ENCODE assay signal across 8 mouse cellular contexts in genomic region chr17:64330885-64331284, GRCm38 (mm10). TPM values are rescaled to one million over a fixed set of nuclear protein-coding genes. Genes with fewer than 3 reads are reported as not detected.
DNase-seq lines count a peak whose midpoint lies in the region; ATAC-seq and TF ChIP-seq lines count a peak whose summit lies in the region.

No protein-coding gene starts in this region.

- H3K79me2 ChIP-seq in macrophage (ENCODE audit: inconsistent target), result peaks cover 53% of the 10 kb centered on the region

- peak overlapping the region; percentile 87 for H3K27ac ChIP-seq in heart, embryonic 16.5 days (ENCODE audit: low read length)
- peak overlapping the region; percentile 98 for H3K27ac ChIP-seq in forebrain, postnatal 0 days (ENCODE audit: low read depth, low read length)
- H3K27ac ChIP-seq in macrophage, result no peak overlapping the region

- H3K4me2 ChIP-seq in heart, embryonic 16.5 days (ENCODE audit: low read depth, low read length), result peak overlapping the region; percentile 68
- peak overlapping the region; percentile 57 for H3K4me2 ChIP-seq in forebrain, postnatal 0 days (ENCODE audit: low read depth)

- ATAC-seq in heart, embryonic 16.5 days (replicated peaks; ENCODE audit: extremely low read depth, insufficient read depth, low FRiP score), result no peak
- no peak for ATAC-seq in G1E (ENCODE audit: extremely low read depth, insufficient number of reproducible peaks, low FRiP score, poor library complexity, severe bottlenecking)
- ATAC-seq in forebrain, postnatal 0 days, result no peak

- H3K4me1 ChIP-seq in heart, embryonic 16.5 days (ENCODE audit: control insufficient read depth, insufficient read depth, low read length), result peaks cover 17% of the 10 kb centered on the region
- peaks cover 20% of the 10 kb centered on the region for H3K4me1 ChIP-seq in G1E (ENCODE audit: insufficient read depth, low read depth, low read length)
- H3K4me1 ChIP-seq in forebrain, postnatal 0 days (ENCODE audit: insufficient read depth), result no peaks in the 10 kb centered on the region; the same call in 1 of the 2 replicates

- peak overlapping the region; percentile 85 for H3K4me3 ChIP-seq in heart, embryonic 16.5 days (ENCODE audit: low read length)
- H3K4me3 ChIP-seq in G1E (ENCODE audit: low read depth, low read length) (peak overlapping the region; percentile 98), macrophage (ENCODE audit: inconsistent target) (peak overlapping the region; percentile 44)
- H3K4me3 ChIP-seq in forebrain, postnatal 0 days (ENCODE audit: low read depth, low read length), result peak overlapping the region; percentile 99

- no peaks in the 10 kb centered on the region for H3K27me3 ChIP-seq in heart, embryonic 16.5 days (ENCODE audit: control insufficient read depth, insufficient read depth, low read length)
- peaks cover 2% of the 10 kb centered on the region; the same call in 1 of the 2 replicates for H3K27me3 ChIP-seq in G1E (ENCODE audit: insufficient read depth, low read length)
- H3K27me3 ChIP-seq in forebrain, postnatal 0 days (ENCODE audit: insufficient read depth, low read length), result no peaks in the 10 kb centered on the region

- peak overlapping the region; percentile 96 for H3K9ac ChIP-seq in heart, embryonic 16.5 days (ENCODE audit: low read length)
- H3K9ac ChIP-seq in forebrain, postnatal 0 days, result peak overlapping the region; percentile 98

- peaks cover 3% of the 10 kb centered on the region; the same call in 1 of the 2 replicates for H3K36me3 ChIP-seq in heart, embryonic 16.5 days (ENCODE audit: control insufficient read depth, insufficient read depth)
- peaks cover 4% of the 10 kb centered on the region for H3K36me3 ChIP-seq in G1E (replicated peaks)
- H3K36me3 ChIP-seq in forebrain, postnatal 0 days (ENCODE audit: insufficient read depth), result no peaks in the 10 kb centered on the region
- no peaks in the 10 kb centered on the region for H3K36me3 ChIP-seq in macrophage (ENCODE audit: inconsistent target)

- TF ChIP-seq CTCF in G1E (IDR thresholded peaks at IDR 0.05; ENCODE audit: low read depth, low read length), result no peak
- TF ChIP-seq CTCF in forebrain, postnatal 0 days (IDR thresholded peaks at IDR 0.05; ENCODE audit: low read depth), result no peak

- 13% methylated on average over 8 of the region's 8 CpGs for WGBS in heart, embryonic 16.5 days
- 16% methylated on average over 8 of the region's 8 CpGs for WGBS in forebrain, postnatal 0 days
- 25% methylated on average over 7 of the region's 8 CpGs for WGBS in macrophage (ENCODE audit: missing documents)

- DNase-seq in heart, adult 9 months (ENCODE audit: low spot score in 2 of 2), result no peak
- DNase-seq in G1E (ENCODE audit: low spot score), result no peak
- no peak for DNase-seq in forebrain, postnatal 0 days
- no peak for DNase-seq in urinary bladder, postnatal 25 days (ENCODE audit: low spot score)
- no peak for DNase-seq in cerebellum, adult 9-10 months
- no peak for DNase-seq in embryo, embryonic 9.5 days (ENCODE audit: extremely low spot score)

- no peaks in the 10 kb centered on the region for H3K9me3 ChIP-seq in heart, embryonic 16.5 days (replicated peaks; ENCODE audit: control insufficient read depth, low read length)
- H3K9me3 ChIP-seq in G1E (replicated peaks), result no peaks in the 10 kb centered on the region
- H3K9me3 ChIP-seq in forebrain, postnatal 0 days (ENCODE audit: low read length), result no peaks in the 10 kb centered on the region

RNA-seq across cellular contexts. Expression of gene Pja2, which starts 0.8 kb away (rescaled TPM):
- 74.5 and 83.4 TPM in 2 replicates for polyA plus RNA-seq in heart, embryonic 16.5 days (2015; fragmentation: Nextera tagmentation; extraction: Ambion mirVana)
- total RNA-seq in G1E (2014; fragmentation: Nextera tagmentation) (51.3 and 51.8 TPM in 2 replicates), G1E (2017) (44.1 and 51.0 TPM in 2 replicates)
- polyA plus RNA-seq in G1E (2012) (1.6 and 2.0 TPM in 2 replicates), macrophage (2018) (29.9 to 31.9 TPM (median 30.6 TPM) in 3 replicates)
- total RNA-seq in forebrain, postnatal 0 days (2014; rRNA removed), result 167 and 205 TPM in 2 replicates
- 145 and 195 TPM in 2 replicates for polyA plus RNA-seq in forebrain, postnatal 0 days (2015; fragmentation: Nextera tagmentation; extraction: Ambion mirVana)
- total RNA-seq in macrophage (2018; cell fraction: chromatin; rRNA removed), result 10 to 100 TPM; 18.9 to 62.4 (median 41.5) TPM
- total RNA-seq in macrophage (2018; cell fraction: cytosol; rRNA removed), result 10 to 100 TPM; 22.1 to 45.5 (median 33.6) TPM
- 10 to 100 TPM; 18.7 to 67.1 (median 36.0) TPM for total RNA-seq in macrophage (2018; cell fraction: nucleus; rRNA removed)

Comparison
In these comparisons a context has a peak if more than half of its experiments do, and no peak if none do; other contexts are left out.
1. H3K4me3 ChIP-seq: peak in every context shown above with its lines; median percentile 99 in forebrain, postnatal 0 days; 98 in G1E; 85 in heart, embryonic 16.5 days; 44 in macrophage.
2. RNA of gene Pja2, which starts 0.8 kb away (polyA plus RNA-seq): 145 to 195 TPM in forebrain, postnatal 0 days, 74.5 to 83.4 TPM in heart, embryonic 16.5 days and 29.9 to 31.9 TPM in macrophage; 1.6 to 2.0 TPM in G1E; every median in the first group is over 10 times any median in the second.